In genomic region chr9:96674301-96674700, GRCm38 (mm10) we compare ENCODE assay signal across 25 mouse cellular contexts.
"Had no signal": no experiment of that assay in that cellular context is flagged by ENCODE, and none has a peak within 500 bp of the region (broad histone marks: within the 10 kb centered on the region; RNA-seq: fewer than 3 reads in every experiment).

No protein-coding gene starts in this region.

- H3K4me3 ChIP-seq: forebrain, embryonic 15.5 days; heart, embryonic 10.5 days; heart, embryonic 12.5 days; hindbrain, embryonic 13.5 days; hindbrain, embryonic 15.5 days; intestine, embryonic 15.5 days; kidney, embryonic 15.5 days; limb, embryonic 13.5 days; limb, embryonic 15.5 days had no signal

- H3K27ac ChIP-seq: forebrain, embryonic 15.5 days; heart, embryonic 10.5 days; hindbrain, embryonic 13.5 days; hindbrain, embryonic 15.5 days; hindbrain, postnatal 0 days; intestine, embryonic 15.5 days; kidney, embryonic 15.5 days; kidney, postnatal 0 days; limb, embryonic 13.5 days; limb, embryonic 15.5 days had no signal

- H3K4me1 ChIP-seq: heart, embryonic 12.5 days; intestine, embryonic 15.5 days; limb, embryonic 13.5 days had no signal

- DNase-seq: forebrain, postnatal 0 days; gastrocnemius, postnatal 14 days; gastrocnemius, postnatal 36 days; heart, adult 18-20 months; heart, postnatal 14 days; heart, postnatal 36 days; kidney, adult 11 months; kidney, adult 2 months; kidney, adult 9 months; kidney, postnatal 14 days; kidney, postnatal 36 days; layer of hippocampus, adult 9-11 months; layer of hippocampus, postnatal 36 days; left cerebral cortex, postnatal 4 days had no signal

- H3K9me3 ChIP-seq: forebrain, embryonic 15.5 days; heart, embryonic 10.5 days; heart, embryonic 12.5 days; hindbrain, embryonic 13.5 days; hindbrain, embryonic 15.5 days; intestine, embryonic 15.5 days; kidney, embryonic 15.5 days; limb, embryonic 13.5 days; limb, embryonic 15.5 days had no signal

- H3K36me3 ChIP-seq: forebrain, embryonic 15.5 days; heart, embryonic 10.5 days; heart, embryonic 12.5 days; hindbrain, embryonic 13.5 days; hindbrain, embryonic 15.5 days; intestine, embryonic 15.5 days; kidney, embryonic 15.5 days; limb, embryonic 13.5 days; limb, embryonic 15.5 days had no signal

- ATAC-seq: forebrain, embryonic 15.5 days; forebrain, postnatal 0 days; intestine, embryonic 15.5 days had no signal

- H3K27me3 ChIP-seq: forebrain, embryonic 15.5 days; heart, embryonic 12.5 days; hindbrain, embryonic 13.5 days; hindbrain, embryonic 15.5 days; intestine, embryonic 15.5 days; kidney, embryonic 15.5 days; limb, embryonic 13.5 days; limb, embryonic 15.5 days had no signal

- H3K4me2 ChIP-seq: forebrain, embryonic 15.5 days; heart, embryonic 12.5 days; hindbrain, embryonic 13.5 days; hindbrain, embryonic 15.5 days; intestine, embryonic 15.5 days; kidney, embryonic 15.5 days; limb, embryonic 13.5 days; limb, embryonic 15.5 days had no signal

- H3K9ac ChIP-seq: forebrain, embryonic 15.5 days; forebrain, postnatal 0 days; heart, embryonic 12.5 days; hindbrain, embryonic 13.5 days; hindbrain, embryonic 15.5 days; intestine, embryonic 15.5 days; kidney, embryonic 15.5 days; limb, embryonic 13.5 days; limb, embryonic 15.5 days had no signal
